Mouse (Mus musculus): Measurements from ENCODE around the gene Cox8c. TPM values are rescaled to one million over a fixed set of nuclear protein-coding genes. Genes with fewer than 3 reads are reported as not detected.

The Cox8c gene
- polyA plus RNA-seq, 1 experiment = not detected

DNA sequence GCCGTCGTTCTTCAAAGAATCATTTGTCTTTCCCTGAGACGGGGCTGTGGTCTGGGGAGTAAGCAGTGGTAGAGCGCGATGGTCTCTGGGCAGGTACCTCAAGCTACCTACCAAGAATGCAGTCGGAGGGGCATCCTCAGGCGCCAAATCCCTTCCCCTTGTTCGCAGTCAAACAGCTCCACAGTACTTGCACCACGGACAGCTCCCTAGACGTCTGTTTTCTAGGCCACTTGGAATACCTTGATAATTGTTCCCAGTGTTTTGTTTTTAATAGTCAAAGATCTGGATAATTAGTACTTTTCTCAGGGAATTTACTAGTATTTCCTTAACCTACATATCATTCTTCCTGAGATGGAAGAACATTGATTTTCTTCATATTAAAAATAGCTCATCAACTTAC, 48.7 kb downstream of the Cox8c start:
- Histone ChIP-seq H3K79me3 (ENCODE audit: low read depth) (no peaks in the 10 kb centered on the region), H3K79me2 (ENCODE audit: control insufficient read depth, insufficient read depth) (no peaks in the 10 kb centered on the region), H3ac (ENCODE audit: control insufficient read depth, insufficient read length, low read depth) (no peak overlapping the region), H3K4me3 (ENCODE audit: insufficient read depth, poor library complexity, severe bottlenecking) (no peak overlapping the region), H3K27me3 (ENCODE audit: control insufficient read depth, insufficient read depth, insufficient read length) (no peaks in the 10 kb centered on the region), H3K36me3 (ENCODE audit: control insufficient read depth, insufficient read depth) (no peaks in the 10 kb centered on the region)
- TF ChIP-seq FOSL1 (IDR thresholded peaks at IDR 0.05; ENCODE audit: insufficient read depth, low read length, poor library complexity, severe bottlenecking) (no peak), CTCF (IDR thresholded peaks at IDR 0.05; ENCODE audit: control insufficient read depth, insufficient read depth, insufficient read length) (no peak), MYOG (IDR thresholded peaks at IDR 0.05; ENCODE audit: control insufficient read depth, extremely low read depth, insufficient read length) (no peak), USF1 (IDR thresholded peaks at IDR 0.05; ENCODE audit: low read depth) (no peak), MYOD1 (IDR thresholded peaks at IDR 0.05; ENCODE audit: control insufficient read depth, insufficient read length, low read depth) (no peak), CEBPB (IDR thresholded peaks at IDR 0.05; ENCODE audit: low read depth) (no peak), MAX (IDR thresholded peaks at IDR 0.05) (no peak)

DNA sequence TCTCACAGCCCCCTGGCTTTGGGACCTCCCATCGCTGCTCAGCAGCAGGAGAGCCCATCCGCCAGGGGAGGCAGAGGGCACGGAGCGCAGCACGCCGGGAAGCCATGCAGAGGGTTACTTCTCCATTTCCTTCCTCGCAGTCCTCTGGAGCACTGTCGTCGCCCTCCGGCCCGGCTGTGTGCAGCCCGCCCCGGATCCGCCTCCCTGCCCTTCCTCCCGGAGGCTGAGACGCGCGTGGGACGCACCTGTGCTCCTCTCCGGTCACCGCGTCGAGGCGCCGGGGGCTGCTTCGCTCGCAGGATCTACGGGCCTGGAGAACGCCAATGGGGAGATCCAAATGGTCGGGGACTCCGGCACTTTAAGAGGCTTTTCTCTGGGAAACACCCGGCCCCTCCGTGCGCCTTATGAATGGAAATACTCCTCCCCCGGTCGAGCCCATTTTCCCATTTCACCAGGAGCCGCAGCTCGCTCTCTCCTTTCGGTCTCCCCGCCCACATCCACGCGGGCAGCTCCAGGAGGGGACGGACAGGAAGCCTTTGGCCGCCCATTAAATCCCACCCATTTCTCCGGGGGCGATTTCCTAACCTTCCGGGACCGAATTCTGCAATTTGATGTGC, 49.8 kb downstream of the Cox8c start, which contains the start of gene Unc79:
Gene Unc79 (plus strand): TSS at position 82 of the 617 bp plus-strand sequence.
- Histone ChIP-seq H3K79me3 (ENCODE audit: low read depth) (no peaks in the 10 kb centered on the region), H3K4me3 (ENCODE audit: insufficient read depth, poor library complexity, severe bottlenecking) (no peak within 1 kb of the TSS), H3K27me3 (ENCODE audit: control insufficient read depth, insufficient read depth, insufficient read length) (no peaks in the 10 kb centered on the region), H3K79me2 (ENCODE audit: control insufficient read depth, insufficient read depth) (no peaks in the 10 kb centered on the region), H3ac (ENCODE audit: control insufficient read depth, insufficient read length, low read depth) (no peak within 1 kb of the TSS), H3K36me3 (ENCODE audit: control insufficient read depth, insufficient read depth) (no peaks in the 10 kb centered on the region)
- TF ChIP-seq CEBPB (IDR thresholded peaks at IDR 0.05; ENCODE audit: low read depth) (no peak), FOSL1 (IDR thresholded peaks at IDR 0.05; ENCODE audit: insufficient read depth, low read length, poor library complexity, severe bottlenecking) (no peak), MAX (IDR thresholded peaks at IDR 0.05) (no peak), USF1 (IDR thresholded peaks at IDR 0.05; ENCODE audit: low read depth) (no peak), CTCF (IDR thresholded peaks at IDR 0.05; ENCODE audit: control insufficient read depth, insufficient read depth, insufficient read length) (no peak), MYOG (IDR thresholded peaks at IDR 0.05; ENCODE audit: control insufficient read depth, extremely low read depth, insufficient read length) (no peak), MYOD1 (IDR thresholded peaks at IDR 0.05; ENCODE audit: control insufficient read depth, insufficient read length, low read depth) (no peak)

DNA sequence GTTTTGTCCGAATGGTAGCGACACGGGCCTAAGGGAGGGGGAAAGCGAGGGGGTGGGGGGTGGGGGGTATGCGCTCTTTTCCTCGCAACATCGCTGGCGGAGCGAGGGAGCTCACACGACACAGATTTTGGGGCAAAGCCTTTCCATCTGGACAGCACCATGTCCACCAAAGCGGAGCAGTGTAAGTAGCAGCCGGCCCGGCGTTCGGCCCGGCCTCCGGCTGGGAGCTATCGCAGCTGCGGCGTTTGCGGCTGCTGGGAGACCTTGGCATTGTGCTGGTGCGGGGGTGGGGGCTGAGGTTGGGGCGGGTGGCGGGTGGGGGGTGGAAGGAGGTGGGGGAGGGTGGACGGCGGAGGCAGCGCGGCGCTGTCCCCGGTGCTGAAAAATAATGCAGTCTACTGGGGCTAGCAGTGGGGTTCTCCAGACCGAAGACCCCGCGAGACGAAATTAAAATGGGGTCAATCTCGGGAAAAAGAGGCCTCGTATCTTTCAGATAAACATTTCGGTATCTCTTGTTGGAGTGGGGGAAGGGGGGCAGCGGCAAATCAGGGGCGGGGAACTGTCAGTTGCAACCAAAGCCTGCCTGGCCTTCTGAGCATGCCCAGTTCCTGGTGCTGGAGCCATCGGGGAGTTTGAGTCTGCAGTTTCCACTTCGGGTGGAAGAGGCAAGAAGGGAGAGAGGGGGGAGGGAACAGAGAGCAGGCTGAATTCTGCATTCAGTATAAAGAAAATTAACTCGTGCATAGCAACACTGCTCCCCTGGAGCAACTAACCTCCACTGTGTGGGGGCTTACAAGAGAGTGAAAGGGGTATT, 50.5 kb downstream of the Cox8c start:
- Histone ChIP-seq H3K79me2 (ENCODE audit: control insufficient read depth, insufficient read depth) (no peaks in the 10 kb centered on the region), H3K36me3 (ENCODE audit: control insufficient read depth, insufficient read depth) (no peaks in the 10 kb centered on the region), H3K79me3 (ENCODE audit: low read depth) (no peaks in the 10 kb centered on the region), H3K27me3 (ENCODE audit: control insufficient read depth, insufficient read depth, insufficient read length) (no peaks in the 10 kb centered on the region), H3ac (ENCODE audit: control insufficient read depth, insufficient read length, low read depth) (no peak overlapping the region), H3K4me3 (ENCODE audit: insufficient read depth, poor library complexity, severe bottlenecking) (no peak overlapping the region)
- TF ChIP-seq MYOD1 (IDR thresholded peaks at IDR 0.05; ENCODE audit: control insufficient read depth, insufficient read length, low read depth) (no peak), MYOG (IDR thresholded peaks at IDR 0.05; ENCODE audit: control insufficient read depth, extremely low read depth, insufficient read length) (no peak), MAX (IDR thresholded peaks at IDR 0.05) (no peak), USF1 (IDR thresholded peaks at IDR 0.05; ENCODE audit: low read depth) (no peak), CTCF (IDR thresholded peaks at IDR 0.05; ENCODE audit: control insufficient read depth, insufficient read depth, insufficient read length) (no peak), FOSL1 (IDR thresholded peaks at IDR 0.05; ENCODE audit: insufficient read depth, low read length, poor library complexity, severe bottlenecking) (no peak), CEBPB (IDR thresholded peaks at IDR 0.05; ENCODE audit: low read depth) (no peak)

Other genes starting within 250 kb of the Cox8c start
- 4.5 TPM for gene Itpk1, start 194.4 kb upstream of the Cox8c start, polyA plus RNA-seq (2012; fragmentation: generic; extraction: Trizol)
- 4.7 TPM for gene Moap1, start 155.7 kb upstream of the Cox8c start, polyA plus RNA-seq (2012; fragmentation: generic; extraction: Trizol)
- 4.5 TPM for gene Tmem251, start 155.6 kb upstream of the Cox8c start, polyA plus RNA-seq (2012; fragmentation: generic; extraction: Trizol)
- 0.13 TPM for gene Gm28051, start 141.6 kb upstream of the Cox8c start, polyA plus RNA-seq (2012; fragmentation: generic; extraction: Trizol)
- gene Gon7, start 141.5 kb upstream of the Cox8c start, polyA plus RNA-seq (2012; fragmentation: generic; extraction: Trizol) = 8.9 TPM
- 20.6 TPM for gene Ubr7, start 141.3 kb upstream of the Cox8c start, polyA plus RNA-seq (2012; fragmentation: generic; extraction: Trizol)
- gene Gm20604, start 140.6 kb upstream of the Cox8c start, polyA plus RNA-seq (2012; fragmentation: generic; extraction: Trizol) = 6.0 TPM
- 7.3 TPM for gene Btbd7, start 20.8 kb upstream of the Cox8c start, polyA plus RNA-seq (2012; fragmentation: generic; extraction: Trizol)
- not detected for gene Unc79, start 49.5 kb downstream of the Cox8c start, polyA plus RNA-seq (2012; fragmentation: generic; extraction: Trizol)